Mouse (Mus musculus) heart, embryonic 14.5 days (tissue): ENCODE data around the gene Celf1. TPM values are rescaled to one million over a fixed set of nuclear protein-coding genes. Genes with fewer than 3 reads are reported as not detected.

ENCODE experiments used
- ATAC-seq: fragments of 200-750 bp; cut with Nextera tagmentation; 2 replicates; pipeline ENCODE4 v1.8.0; 2017; ENCODE audit warnings: low read depth, moderate TSS enrichment; ENCODE audit not compliant: insufficient number of reproducible peaks, insufficient read depth, low FRiP score
- H3K27ac ChIP-seq, 2 experiments: fragments of 200-500 bp in 1 of 2; fragments of 300-500 bp in 1 of 2; sonication (generic) in 1 of 2; replicated peaks in 1 of 2; 2 replicates each; pipeline ENCODE4 v1.5.1; 2012 to 2014; ENCODE audit warnings: low read depth in 2 of 2, low read length in 2 of 2, control low read depth in 1 of 2, mild to moderate bottlenecking in 1 of 2, mixed read lengths in 1 of 2; ENCODE audit not compliant: control insufficient read depth in 1 of 2, insufficient read depth in 1 of 2
- H3K27me3 ChIP-seq: fragments of 300-500 bp; sonication (generic); 2 replicates; pipeline ENCODE4 v1.6.1; 2014; ENCODE audit warnings: mild to moderate bottlenecking, low read length, control low read depth; ENCODE audit not compliant: control insufficient read depth, insufficient read depth
- H3K36me3 ChIP-seq: fragments of 300-500 bp; sonication (generic); 2 replicates; pipeline ENCODE4 v1.6.1; 2014; ENCODE audit warnings: mild to moderate bottlenecking, control low read depth, low read length, mixed read lengths; ENCODE audit not compliant: control insufficient read depth, insufficient read depth
- H3K4me1 ChIP-seq, 2 experiments: fragments of 200-500 bp in 1 of 2; fragments of 300-500 bp in 1 of 2; sonication (generic) in 1 of 2; 2 replicates each; pipeline ENCODE4 v1.6.1; 2012 to 2014; ENCODE audit warnings: low read length in 2 of 2, control low read depth in 1 of 2, mixed read lengths in 1 of 2; ENCODE audit not compliant: control insufficient read depth in 2 of 2, insufficient read depth in 2 of 2
- H3K4me2 ChIP-seq: fragments of 300-500 bp; sonication (generic); 2 replicates; pipeline ENCODE4 v1.6.1; 2014; ENCODE audit warnings: mild to moderate bottlenecking, low read length
- H3K4me3 ChIP-seq, 2 experiments: fragments of 200-500 bp in 1 of 2; fragments of 300-500 bp in 1 of 2; sonication (generic) in 1 of 2; 2 replicates each; pipeline ENCODE4 v1.5.1; 2012 to 2014; ENCODE audit warnings: low read length in 2 of 2, mild to moderate bottlenecking in 2 of 2, control low read depth in 1 of 2, low read depth in 1 of 2, moderate library complexity in 1 of 2; ENCODE audit not compliant: control insufficient read depth in 1 of 2, insufficient read depth in 1 of 2
- H3K9ac ChIP-seq: fragments of 300-500 bp; sonication (generic); 2 replicates; pipeline ENCODE4 v1.6.1; 2014; ENCODE audit warnings: mild to moderate bottlenecking, low read length
- H3K9me3 ChIP-seq: fragments of 300-500 bp; sonication (generic); 2 replicates; pipeline ENCODE4 v1.6.1; 2016; ENCODE audit warnings: low read length, control low read depth; ENCODE audit not compliant: control insufficient read depth
- WGBS: fragments of 180-500 bp; shearing (Covaris S2); extraction: QIAGEN DNeasy Blood & Tissue Kit; methylation state at CpG from one replicate; pipeline ENCODE4 v1.1.7; 2014; 5-methylcytosine and 5-hydroxymethylcytosine counted together
- polyA plus RNA-seq: library from polyadenylated mRNA; unstranded; fragments of >200 nt; fragmentation: Nextera tagmentation; extraction: Ambion mirVana; gene quantifications from 2 replicates; pipeline ENCODE4 v1.2.1, GENCODE M21; 2014

Gene Celf1
- polyA plus RNA-seq, 1 experiment from 2014 or later, result 76.6 TPM

GRCm38 (mm10) chr2:90921178-90921577 is 19.0 kb upstream of the Celf1 start:
- peak overlapping the region in 1 of 2 experiments; percentile 42; a peak in 1 of 4 replicates for H3K27ac ChIP-seq
- no peak for ATAC-seq

GRCm38 (mm10) chr2:90922636-90923035 is 17.5 kb upstream of the Celf1 start:
- 96% methylated on average over 2 of the region's 2 CpGs for WGBS
- Histone ChIP-seq H3K4me1 (peaks cover 2 to 9% of the 10 kb centered on the region in 2 experiments; a peak in 3 of 4 replicates), H3K27me3 (no peaks in the 10 kb centered on the region), H3K4me2 (no peak overlapping the region), H3K9me3 (no peaks in the 10 kb centered on the region), H3K9ac (no peak overlapping the region), H3K36me3 (no peaks in the 10 kb centered on the region), H3K4me3 (no peak overlapping the region), H3K27ac (no peak overlapping the region)
- no peak for ATAC-seq

More at GRCm38 (mm10) chr2:90921178-90921577, 19.0 kb upstream of the Celf1 start:
- peaks cover 2 to 13% of the 10 kb centered on the region in 2 experiments for H3K4me1 ChIP-seq
- no peaks in the 10 kb centered on the region for H3K27me3 ChIP-seq
- no peak overlapping the region for H3K4me2 ChIP-seq
- H3K36me3 ChIP-seq, result no peaks in the 10 kb centered on the region
- H3K9me3 ChIP-seq, result no peaks in the 10 kb centered on the region
- no peak overlapping the region for H3K9ac ChIP-seq
- WGBS, result 30% methylated on average over 1 of the region's 1 CpGs
- no peak overlapping the region for H3K4me3 ChIP-seq

DNA sequence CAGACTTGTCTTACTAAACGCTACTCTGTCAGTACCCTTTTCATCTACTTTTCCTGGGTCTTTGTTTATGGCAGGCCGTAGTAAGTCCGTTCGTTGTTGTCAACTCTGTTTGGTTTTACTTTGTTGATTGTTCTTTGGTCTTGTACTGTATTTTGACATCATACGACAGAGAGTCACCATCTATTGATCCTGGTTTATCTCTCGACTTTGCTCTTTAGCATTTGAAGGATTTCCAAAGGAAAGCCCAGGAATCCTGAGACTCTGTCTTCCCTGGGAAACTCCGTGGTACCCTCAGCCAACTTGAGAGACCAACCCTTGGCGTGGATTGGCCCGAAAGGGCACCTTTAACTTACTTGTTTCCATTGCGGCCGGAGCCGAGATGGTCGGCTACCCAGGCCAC is 11.6 kb upstream of the Celf1 start:
- no peak overlapping the region for H3K27ac ChIP-seq
- ATAC-seq, result no peak
- no peaks in the 10 kb centered on the region for H3K9me3 ChIP-seq
- H3K4me3 ChIP-seq, result no peak overlapping the region
- no peak overlapping the region for H3K9ac ChIP-seq
- H3K4me1 ChIP-seq, result no peaks in the 10 kb centered on the region
- WGBS, result 86% methylated on average over 13 of the region's 13 CpGs
- H3K4me2 ChIP-seq, result no peak overlapping the region
- H3K36me3 ChIP-seq, result no peaks in the 10 kb centered on the region
- H3K27me3 ChIP-seq, result no peaks in the 10 kb centered on the region

DNA sequence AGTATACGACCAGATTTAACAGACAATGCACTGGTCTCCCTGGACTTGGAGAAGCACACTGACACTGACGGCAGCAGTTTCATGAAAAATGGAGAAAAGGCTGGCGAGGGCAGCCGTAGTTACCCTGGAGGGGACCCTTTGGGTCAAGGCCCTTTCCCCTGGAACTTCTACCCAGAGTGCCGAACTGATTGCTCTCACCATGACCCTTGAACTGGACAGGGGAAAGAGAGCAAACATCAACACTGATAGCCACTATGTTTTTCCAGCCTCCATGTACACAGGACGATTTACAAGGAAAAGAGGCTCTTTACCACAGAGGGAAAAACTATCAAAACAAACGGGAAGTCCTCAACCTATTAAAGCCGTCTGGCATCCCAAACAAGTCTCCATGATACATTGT is 8.4 kb upstream of the Celf1 start:
- Histone ChIP-seq H3K4me2 (no peak overlapping the region), H3K9ac (no peak overlapping the region), H3K27me3 (no peaks in the 10 kb centered on the region), H3K4me3 (no peak overlapping the region), H3K36me3 (no peaks in the 10 kb centered on the region), H3K4me1 (no peaks in the 10 kb centered on the region), H3K27ac (no peak overlapping the region), H3K9me3 (no peaks in the 10 kb centered on the region)
- WGBS, result 72% methylated on average over 8 of the region's 8 CpGs
- no peak for ATAC-seq

DNA sequence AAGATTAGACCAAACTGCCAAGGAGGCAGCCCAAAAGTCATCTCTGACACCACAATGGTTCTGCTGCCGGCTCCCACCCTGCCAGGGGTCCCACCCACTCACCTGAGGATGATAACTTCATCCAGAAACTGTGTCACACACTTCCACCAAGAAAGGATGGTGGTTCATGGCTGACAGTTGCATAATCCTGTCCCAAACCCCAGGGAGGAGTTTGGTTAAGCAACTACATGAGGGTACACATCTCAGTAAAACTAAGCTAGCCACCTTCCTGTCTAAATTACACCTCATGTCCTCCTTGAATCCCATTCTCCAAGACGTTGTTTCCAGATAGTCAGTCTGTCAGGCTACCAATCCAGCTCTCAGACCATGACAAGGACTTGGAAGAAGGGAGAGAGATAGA is 7.9 kb upstream of the Celf1 start:
- Histone ChIP-seq H3K27me3 (no peaks in the 10 kb centered on the region), H3K9me3 (no peaks in the 10 kb centered on the region), H3K4me3 (no peak overlapping the region), H3K36me3 (no peaks in the 10 kb centered on the region), H3K27ac (no peak overlapping the region), H3K4me1 (no peaks in the 10 kb centered on the region), H3K4me2 (no peak overlapping the region), H3K9ac (no peak overlapping the region)
- no peak for ATAC-seq
- WGBS, result 63% methylated on average over 2 of the region's 2 CpGs

- H3K27ac ChIP-seq, result no peak overlapping the region
- no peak overlapping the region for H3K9ac ChIP-seq
- 69% methylated on average over 3 of the region's 3 CpGs for WGBS
- no peak for ATAC-seq
- H3K4me3 ChIP-seq, result no peak overlapping the region
- no peaks in the 10 kb centered on the region for H3K36me3 ChIP-seq
- no peak overlapping the region for H3K4me2 ChIP-seq
- no peaks in the 10 kb centered on the region for H3K27me3 ChIP-seq
- H3K4me1 ChIP-seq, result peaks cover 2 to 16% of the 10 kb centered on the region in 2 experiments; a peak in 3 of 4 replicates
- no peaks in the 10 kb centered on the region for H3K9me3 ChIP-seq
These were observed 1.8 kb upstream of the Celf1 start for GRCm38 (mm10) chr2:90938362-90938761.

GRCm38 (mm10) chr2:90939750-90940149 is 432 bp upstream of the Celf1 start:
- H3K9me3 ChIP-seq, result no peaks in the 10 kb centered on the region
- no peaks in the 10 kb centered on the region for H3K27me3 ChIP-seq
- peak overlapping the region; percentile 68 to 91 for H3K4me3 ChIP-seq
- peaks cover 2 to 16% of the 10 kb centered on the region in 2 experiments; a peak in 3 of 4 replicates for H3K4me1 ChIP-seq
- H3K4me2 ChIP-seq, result peak overlapping the region; percentile 69
- H3K27ac ChIP-seq, result no peak overlapping the region; a peak in 1 of 4 replicates
- no peak for ATAC-seq
- H3K9ac ChIP-seq, result peak overlapping the region; percentile 97
- H3K36me3 ChIP-seq, result no peaks in the 10 kb centered on the region
- 45% methylated on average over 8 of the region's 8 CpGs for WGBS

DNA sequence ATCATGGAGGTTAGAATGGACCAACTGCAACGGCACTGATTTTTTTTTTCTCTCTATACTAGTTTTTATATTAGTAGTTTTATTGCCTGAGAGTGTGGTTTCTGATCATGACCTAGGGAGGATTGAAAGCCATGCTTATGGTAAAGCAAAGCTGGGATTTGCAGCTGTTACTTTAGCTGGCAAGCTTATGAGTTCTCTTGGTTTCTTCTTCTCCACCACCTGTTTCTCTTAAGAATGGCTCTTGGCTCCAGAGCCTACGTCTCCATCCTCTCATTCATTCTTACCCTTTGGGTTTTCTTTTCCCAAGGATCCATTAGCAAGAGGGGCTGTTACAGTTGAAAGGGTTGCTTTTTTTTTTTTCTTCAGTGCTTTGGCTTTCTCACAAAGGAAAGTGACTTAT is 1.6 kb downstream of the Celf1 start:
- Histone ChIP-seq H3K36me3 (no peaks in the 10 kb centered on the region), H3K9ac (peak overlapping the region; percentile 97), H3K4me1 (peaks cover 2 to 23% of the 10 kb centered on the region in 2 experiments; a peak in 3 of 4 replicates), H3K4me3 (peak overlapping the region in 1 of 2 experiments; percentile 91; a peak in 2 of 4 replicates), H3K4me2 (peak overlapping the region; percentile 69), H3K27me3 (no peaks in the 10 kb centered on the region), H3K9me3 (no peaks in the 10 kb centered on the region), H3K27ac (no peak overlapping the region)
- no peak for ATAC-seq
- 65% methylated on average over 2 of the region's 2 CpGs for WGBS
